Mouse (Mus musculus): ENCODE measurements around the gene Plac1. TPM values are rescaled to one million over a fixed set of nuclear protein-coding genes. Genes with fewer than 3 reads are reported as not detected.

Gene Plac1
- polyA plus RNA-seq, 1 experiment from 2014 or later: 11.7 TPM

DNA sequence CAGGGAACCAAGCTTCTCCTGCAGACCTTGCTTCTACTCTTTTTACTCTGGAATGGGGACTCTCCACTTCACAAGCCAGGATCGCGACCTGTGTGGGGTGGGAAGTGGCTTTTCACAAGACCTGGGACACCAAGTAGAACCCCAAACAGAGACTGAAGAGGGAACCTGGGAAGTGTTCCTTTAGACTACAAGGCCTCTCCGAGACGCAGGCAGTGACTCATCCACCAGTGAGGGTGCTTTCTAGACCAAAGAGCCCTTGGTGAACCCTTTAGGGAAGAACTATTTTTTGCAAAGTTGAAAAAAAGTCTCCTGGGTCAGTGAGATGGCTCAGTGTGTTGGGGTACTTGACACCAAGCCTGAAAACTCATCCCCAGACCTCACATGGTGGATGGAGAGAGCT, 129.8 kb downstream of the Plac1 start:
- WGBS: 77% methylated on average over 4 of the region's 4 CpGs

DNA sequence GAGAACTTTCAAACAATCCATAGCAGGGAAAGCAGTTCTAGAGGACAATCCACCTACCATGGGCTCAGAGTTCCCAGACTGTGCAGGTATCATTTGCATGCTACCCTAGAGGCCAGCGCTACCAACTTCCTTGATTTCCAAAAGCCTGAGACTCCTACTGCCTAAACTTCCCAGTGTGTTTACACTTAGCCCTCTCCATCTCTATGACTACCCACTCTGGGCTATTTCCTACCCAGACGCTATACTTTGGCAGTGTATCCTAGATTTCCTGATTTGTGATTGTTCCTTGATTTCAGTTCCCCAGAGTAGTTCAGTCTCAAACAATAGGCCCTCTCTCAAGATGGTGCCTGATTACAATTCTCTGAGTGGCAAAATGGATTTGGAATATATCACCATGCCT, 132.8 kb downstream of the Plac1 start:
- H3K36me3 ChIP-seq: no peaks in the 10 kb centered on the region
- H3K27me3 ChIP-seq (replicated peaks): no peaks in the 10 kb centered on the region
- 81% methylated on average over 2 of the region's 2 CpGs for WGBS
- no peak overlapping the region for H3K9ac ChIP-seq
- H3K4me2 ChIP-seq: no peak overlapping the region
- no peaks in the 10 kb centered on the region for H3K9me3 ChIP-seq (replicated peaks)
- no peaks in the 10 kb centered on the region for H3K4me1 ChIP-seq (replicated peaks)
- H3K27ac ChIP-seq (ENCODE audit: poor library complexity, severe bottlenecking): no peak overlapping the region
- H3K4me3 ChIP-seq: no peak overlapping the region
- no peak for ATAC-seq (ENCODE audit: insufficient number of reproducible peaks, low FRiP score)

More for the DNA sequence above, 129.8 kb downstream of the Plac1 start:
- no peak overlapping the region for H3K27ac ChIP-seq (ENCODE audit: poor library complexity, severe bottlenecking)
- no peaks in the 10 kb centered on the region for H3K36me3 ChIP-seq
- H3K27me3 ChIP-seq (replicated peaks): no peaks in the 10 kb centered on the region
- no peak overlapping the region for H3K9ac ChIP-seq
- no peak overlapping the region for H3K4me2 ChIP-seq
- ATAC-seq (ENCODE audit: insufficient number of reproducible peaks, low FRiP score): no peak
- H3K4me3 ChIP-seq: no peak overlapping the region
- no peaks in the 10 kb centered on the region for H3K9me3 ChIP-seq (replicated peaks)
- no peaks in the 10 kb centered on the region for H3K4me1 ChIP-seq (replicated peaks)

DNA sequence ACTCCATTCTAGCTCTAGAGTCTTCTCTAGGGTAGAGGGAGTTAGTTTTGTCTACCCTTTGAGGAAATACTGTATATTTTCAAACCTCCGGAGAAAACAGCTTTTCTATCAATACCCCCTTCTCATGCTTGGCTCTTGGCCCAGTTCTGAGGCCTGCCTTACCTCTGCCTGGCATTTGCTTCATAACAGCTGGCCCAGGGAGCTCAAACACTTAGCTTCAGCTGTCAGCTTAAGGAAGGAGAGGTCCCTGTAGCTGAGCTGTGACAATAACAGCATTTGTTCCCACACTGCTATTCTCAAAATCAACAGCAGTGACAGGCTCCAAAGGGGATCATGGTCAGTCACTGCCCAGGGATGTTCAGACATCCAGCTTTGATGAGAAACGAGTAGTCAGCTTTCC, 138.7 kb downstream of the Plac1 start:
- 36% methylated on average over 2 of the region's 2 CpGs for WGBS

DNA sequence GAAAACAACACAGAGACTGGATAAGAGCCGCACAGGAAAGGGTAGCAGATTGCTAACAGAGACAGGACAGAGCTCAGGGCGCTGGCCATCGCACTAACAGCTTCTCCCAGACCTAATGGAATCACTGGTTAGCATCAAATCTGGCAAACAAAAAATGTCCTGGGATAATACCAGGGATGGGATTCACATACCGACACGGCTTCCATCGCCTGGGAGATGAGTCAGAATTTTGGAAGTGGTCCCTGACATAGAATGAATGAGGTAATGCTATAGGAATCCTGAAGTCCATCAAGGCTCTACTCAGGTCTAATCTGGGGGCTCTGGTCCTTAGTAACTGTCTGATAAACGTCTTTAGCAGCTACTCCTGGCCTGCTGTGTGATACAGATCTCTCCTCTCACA, 140.0 kb downstream of the Plac1 start:
- Histone ChIP-seq H3K4me2 (no peak overlapping the region), H3K4me3 (no peak overlapping the region), H3K9ac (no peak overlapping the region), H3K4me1 (replicated peaks) (peaks cover 11% of the 10 kb centered on the region), H3K27me3 (replicated peaks) (no peaks in the 10 kb centered on the region), H3K9me3 (replicated peaks) (no peaks in the 10 kb centered on the region), H3K36me3 (no peaks in the 10 kb centered on the region), H3K27ac (ENCODE audit: poor library complexity, severe bottlenecking) (peak overlapping the region; percentile 15)
- no peak for ATAC-seq (ENCODE audit: insufficient number of reproducible peaks, low FRiP score)
- 31% methylated on average over 7 of the region's 7 CpGs for WGBS

More for the DNA sequence above, 138.7 kb downstream of the Plac1 start:
- no peaks in the 10 kb centered on the region for H3K9me3 ChIP-seq (replicated peaks)
- ATAC-seq (ENCODE audit: insufficient number of reproducible peaks, low FRiP score): peak; percentile 55
- H3K27ac ChIP-seq (ENCODE audit: poor library complexity, severe bottlenecking): peak overlapping the region; percentile 69
- H3K4me1 ChIP-seq (replicated peaks): peaks cover 11% of the 10 kb centered on the region
- no peak overlapping the region for H3K9ac ChIP-seq
- no peak overlapping the region for H3K4me2 ChIP-seq
- H3K36me3 ChIP-seq: no peaks in the 10 kb centered on the region
- no peak overlapping the region for H3K4me3 ChIP-seq
- no peaks in the 10 kb centered on the region for H3K27me3 ChIP-seq (replicated peaks)

DNA sequence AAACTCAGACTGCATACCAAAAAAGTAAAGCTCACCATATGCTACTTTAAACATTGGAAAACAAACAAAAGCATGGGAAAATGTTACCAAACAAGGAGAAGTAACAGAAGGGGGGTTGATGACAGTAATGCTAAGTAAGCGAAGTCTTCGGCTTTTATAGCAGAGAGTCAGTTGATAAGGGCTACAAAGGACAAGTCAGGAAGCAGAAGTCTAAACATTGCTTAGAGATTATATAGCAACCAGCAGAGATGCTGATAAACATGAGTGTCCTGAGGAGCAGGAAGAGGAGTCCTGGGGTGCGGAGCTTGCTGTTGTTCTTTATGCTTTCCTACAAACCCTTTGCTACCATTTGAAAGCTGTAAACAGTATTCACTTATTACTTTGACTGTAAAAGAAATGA, 140.6 kb downstream of the Plac1 start:
- Histone ChIP-seq H3K9me3 (replicated peaks) (no peaks in the 10 kb centered on the region), H3K4me2 (no peak overlapping the region), H3K27ac (ENCODE audit: poor library complexity, severe bottlenecking) (peak overlapping the region; percentile 15; the same call in 1 of the 2 replicates), H3K4me3 (no peak overlapping the region), H3K9ac (no peak overlapping the region), H3K27me3 (replicated peaks) (no peaks in the 10 kb centered on the region), H3K36me3 (no peaks in the 10 kb centered on the region), H3K4me1 (replicated peaks) (peaks cover 11% of the 10 kb centered on the region)
- no peak for ATAC-seq (ENCODE audit: insufficient number of reproducible peaks, low FRiP score)
- WGBS: 33% methylated on average over 3 of the region's 3 CpGs

DNA sequence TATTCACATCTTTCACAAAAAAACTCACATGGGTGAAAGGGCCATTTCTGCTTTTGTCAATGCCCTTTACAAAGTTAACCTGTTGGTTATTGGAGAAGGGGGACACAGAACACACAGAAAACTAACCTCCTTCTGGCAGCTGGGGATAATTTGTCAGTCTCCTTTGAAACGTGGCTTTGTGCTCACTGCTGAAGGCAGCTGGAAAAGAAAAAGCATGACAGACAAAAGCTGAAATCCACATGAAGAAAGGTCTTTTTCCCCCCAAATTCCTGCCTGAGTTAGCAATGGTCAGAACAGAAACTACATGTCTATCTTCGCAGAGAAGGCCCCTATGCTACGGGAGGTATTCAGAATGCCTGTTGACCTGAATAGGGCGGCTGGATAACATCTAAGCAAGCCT, 141.6 kb downstream of the Plac1 start:
- no peak for ATAC-seq (ENCODE audit: insufficient number of reproducible peaks, low FRiP score)
- Histone ChIP-seq H3K27me3 (replicated peaks) (no peaks in the 10 kb centered on the region), H3K4me2 (no peak overlapping the region), H3K27ac (ENCODE audit: poor library complexity, severe bottlenecking) (peak overlapping the region; percentile 21; the same call in 1 of the 2 replicates), H3K4me3 (no peak overlapping the region), H3K9ac (no peak overlapping the region), H3K36me3 (no peaks in the 10 kb centered on the region), H3K4me1 (replicated peaks) (peaks cover 11% of the 10 kb centered on the region), H3K9me3 (replicated peaks) (no peaks in the 10 kb centered on the region)
- 53% methylated on average over 4 of the region's 4 CpGs for WGBS

DNA sequence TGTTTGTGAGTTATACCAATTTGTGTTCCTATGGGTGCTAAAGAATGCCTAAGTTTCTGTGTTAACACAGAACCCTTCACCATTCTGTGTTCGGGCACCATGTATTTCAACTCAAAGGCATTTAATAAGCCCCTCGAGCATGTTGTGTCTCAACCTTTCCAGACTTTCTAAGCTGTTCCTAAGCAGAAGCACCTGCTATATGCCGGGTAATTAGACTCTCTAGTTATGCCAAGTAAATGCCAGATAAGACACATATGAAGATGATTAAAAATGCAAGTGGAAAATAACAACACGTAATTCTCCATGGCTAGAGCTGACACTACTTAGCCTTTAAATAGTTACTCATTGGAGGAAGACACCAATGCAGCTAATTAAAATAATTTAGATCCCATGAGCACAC, 142.1 kb downstream of the Plac1 start:
- H3K36me3 ChIP-seq: no peaks in the 10 kb centered on the region
- no peak overlapping the region for H3K27ac ChIP-seq (ENCODE audit: poor library complexity, severe bottlenecking)
- H3K9me3 ChIP-seq (replicated peaks): no peaks in the 10 kb centered on the region
- peaks cover 11% of the 10 kb centered on the region for H3K4me1 ChIP-seq (replicated peaks)
- no peak overlapping the region for H3K9ac ChIP-seq
- no peak overlapping the region for H3K4me3 ChIP-seq
- WGBS: 79% methylated on average over 4 of the region's 4 CpGs
- no peaks in the 10 kb centered on the region for H3K27me3 ChIP-seq (replicated peaks)
- no peak overlapping the region for H3K4me2 ChIP-seq
- ATAC-seq (ENCODE audit: insufficient number of reproducible peaks, low FRiP score): no peak

DNA sequence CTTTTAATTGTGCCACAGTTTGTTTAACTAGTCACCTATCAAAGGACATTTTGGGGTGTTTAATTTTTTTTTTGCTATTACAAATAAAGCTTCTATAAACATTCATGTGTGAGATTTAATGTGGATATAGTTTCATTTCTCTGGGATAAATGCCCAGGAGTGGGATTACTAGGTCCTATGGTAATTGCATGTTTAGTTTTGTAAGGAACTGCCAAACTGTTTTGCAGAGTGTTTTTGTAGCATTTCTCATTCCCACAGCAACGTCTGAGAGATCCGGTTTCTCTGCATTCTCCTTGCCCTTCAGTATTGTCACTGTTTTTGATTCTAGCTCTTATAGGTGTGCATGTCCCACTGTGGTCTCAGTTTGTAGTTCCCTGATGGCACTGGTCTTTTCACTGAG, 146.5 kb downstream of the Plac1 start:
- Histone ChIP-seq H3K36me3 (no peaks in the 10 kb centered on the region), H3K4me3 (no peak overlapping the region), H3K9ac (no peak overlapping the region), H3K4me2 (no peak overlapping the region), H3K27me3 (replicated peaks) (no peaks in the 10 kb centered on the region), H3K27ac (ENCODE audit: poor library complexity, severe bottlenecking) (no peak overlapping the region), H3K4me1 (replicated peaks) (peaks cover 7% of the 10 kb centered on the region; the same call in 1 of the 2 replicates), H3K9me3 (replicated peaks) (no peaks in the 10 kb centered on the region)
- 59% methylated on average over 2 of the region's 2 CpGs for WGBS
- no peak for ATAC-seq (ENCODE audit: insufficient number of reproducible peaks, low FRiP score)

DNA sequence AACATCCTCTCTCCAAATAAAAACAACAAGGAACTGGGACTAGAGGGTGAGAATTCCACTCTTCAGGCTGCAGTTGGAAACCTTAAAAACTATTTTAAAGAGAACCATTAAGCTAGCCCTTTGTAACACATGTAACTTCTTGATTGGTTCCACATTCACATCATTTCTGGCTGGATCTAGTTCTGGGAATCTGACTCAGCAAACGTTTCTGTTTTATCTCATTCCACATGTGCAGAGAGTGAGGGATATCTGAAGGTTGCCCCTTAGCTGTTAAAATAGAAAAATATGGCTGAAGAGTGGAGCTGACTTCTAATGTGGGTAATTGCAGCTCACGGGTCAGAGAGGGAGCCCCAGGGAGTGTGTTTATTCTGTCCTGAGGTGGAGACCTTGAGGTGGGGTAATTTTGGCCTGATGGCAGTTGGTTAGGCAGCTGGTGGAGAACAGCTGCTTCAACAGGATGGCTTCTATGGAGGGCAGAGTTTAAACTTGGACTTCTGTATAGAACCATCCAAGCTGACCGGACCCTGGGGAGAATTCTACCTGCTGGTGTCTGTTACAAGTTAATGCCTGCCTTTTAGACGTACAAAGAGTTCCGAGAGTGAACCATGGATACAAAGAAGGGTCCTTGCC, 151.1 kb downstream of the Plac1 start:
- Histone ChIP-seq H3K27ac (ENCODE audit: poor library complexity, severe bottlenecking) (no peak overlapping the region; the same call in 1 of the 2 replicates), H3K4me3 (no peak overlapping the region), H3K9ac (no peak overlapping the region), H3K4me1 (replicated peaks) (peaks cover 13% of the 10 kb centered on the region; the same call in 1 of the 2 replicates), H3K27me3 (replicated peaks) (no peaks in the 10 kb centered on the region), H3K36me3 (no peaks in the 10 kb centered on the region), H3K9me3 (replicated peaks) (no peaks in the 10 kb centered on the region), H3K4me2 (no peak overlapping the region)
- 0 out of 2 replicates have a peak, but pooled peaks have one; percentile 29 for ATAC-seq (ENCODE audit: insufficient number of reproducible peaks, low FRiP score)
- 58% methylated on average over 5 of the region's 5 CpGs for WGBS

DNA sequence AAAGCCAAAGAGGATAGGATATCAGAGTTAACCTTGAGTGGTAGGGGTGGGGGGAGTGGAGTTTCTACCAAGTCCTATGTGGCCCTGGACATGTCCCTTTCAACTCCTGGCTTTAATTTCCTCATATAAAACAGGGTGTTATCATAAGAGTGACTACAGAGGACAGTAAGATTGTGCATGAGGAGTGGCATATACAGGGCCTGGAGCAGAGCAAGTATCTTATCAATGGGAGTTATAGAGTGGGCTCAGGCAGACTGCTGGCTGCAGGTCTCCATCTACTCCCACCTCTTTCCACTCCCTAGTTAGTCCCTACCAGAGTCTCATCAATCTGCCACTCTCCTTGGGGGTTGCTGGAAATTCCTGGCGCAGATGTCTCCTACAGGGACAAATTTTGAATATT, 152.7 kb downstream of the Plac1 start:
- Histone ChIP-seq H3K27ac (ENCODE audit: poor library complexity, severe bottlenecking) (no peak overlapping the region), H3K36me3 (no peaks in the 10 kb centered on the region), H3K4me3 (no peak overlapping the region), H3K9ac (no peak overlapping the region), H3K9me3 (replicated peaks) (no peaks in the 10 kb centered on the region), H3K4me2 (no peak overlapping the region), H3K27me3 (replicated peaks) (no peaks in the 10 kb centered on the region), H3K4me1 (replicated peaks) (peaks cover 13% of the 10 kb centered on the region; the same call in 1 of the 2 replicates)
- WGBS: 75% methylated on average over 1 of the region's 1 CpGs
- ATAC-seq (ENCODE audit: insufficient number of reproducible peaks, low FRiP score): no peak

DNA sequence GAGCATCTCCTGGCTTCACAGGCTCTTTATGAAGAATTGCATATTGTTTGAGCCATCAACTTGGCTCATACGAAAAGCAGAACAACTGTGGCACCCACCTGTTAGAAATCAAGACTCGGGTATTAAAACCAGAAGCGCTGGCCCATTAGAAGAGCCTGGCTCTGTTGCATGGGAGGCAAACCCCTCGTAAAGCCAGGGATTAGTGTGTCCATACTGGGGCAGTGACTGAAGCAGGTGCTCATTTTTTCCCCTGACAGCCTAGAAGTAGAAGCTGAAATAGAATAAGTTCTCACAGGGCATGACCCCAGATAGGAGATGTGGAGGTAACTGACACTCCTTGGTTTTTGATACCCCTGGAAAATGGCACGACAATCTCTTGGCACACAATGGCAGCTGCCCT, 154.4 kb downstream of the Plac1 start:
- Histone ChIP-seq H3K36me3 (no peaks in the 10 kb centered on the region), H3K4me2 (no peak overlapping the region), H3K4me1 (replicated peaks) (peaks cover 13% of the 10 kb centered on the region; the same call in 1 of the 2 replicates), H3K4me3 (no peak overlapping the region), H3K9me3 (replicated peaks) (no peaks in the 10 kb centered on the region), H3K9ac (no peak overlapping the region), H3K27ac (ENCODE audit: poor library complexity, severe bottlenecking) (no peak overlapping the region), H3K27me3 (replicated peaks) (no peaks in the 10 kb centered on the region)
- 77% methylated on average over 5 of the region's 5 CpGs for WGBS
- ATAC-seq (ENCODE audit: insufficient number of reproducible peaks, low FRiP score): no peak

DNA sequence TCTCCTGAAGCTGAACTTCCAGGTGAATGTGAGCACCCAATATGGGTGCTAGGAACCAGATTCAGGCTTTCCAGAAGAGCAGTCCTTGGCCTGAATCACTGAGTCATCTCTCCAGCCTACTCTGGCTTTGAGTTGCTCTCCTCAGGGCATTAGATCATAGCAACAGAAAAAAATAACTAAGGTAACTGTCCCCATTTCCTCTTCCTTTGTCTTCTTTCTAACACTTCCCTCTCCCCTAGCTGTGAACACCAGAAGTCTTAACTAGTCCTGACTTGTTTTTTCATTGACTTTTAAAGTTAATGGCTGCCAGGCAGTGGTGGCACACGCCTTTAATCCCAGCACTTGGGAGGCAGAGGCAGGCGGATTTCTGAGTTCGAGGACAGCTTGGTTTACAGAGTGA, 175.5 kb downstream of the Plac1 start:
- no peaks in the 10 kb centered on the region for H3K27me3 ChIP-seq (replicated peaks)
- no peak overlapping the region for H3K4me2 ChIP-seq
- no peak overlapping the region for H3K4me3 ChIP-seq
- WGBS: 82% methylated on average over 3 of the region's 3 CpGs
- H3K9me3 ChIP-seq (replicated peaks): no peaks in the 10 kb centered on the region
- H3K36me3 ChIP-seq: no peaks in the 10 kb centered on the region
- no peak overlapping the region for H3K27ac ChIP-seq (ENCODE audit: poor library complexity, severe bottlenecking)
- H3K4me1 ChIP-seq (replicated peaks): 0 out of 2 replicates have a peak, but pooled peaks cover 4% of the 10 kb centered on the region
- ATAC-seq (ENCODE audit: insufficient number of reproducible peaks, low FRiP score): no peak
- H3K9ac ChIP-seq: no peak overlapping the region
